Mouse (Mus musculus) spleen, adult 2 months (tissue): ENCODE results near the gene Gga1.

Experiments used
- CTCF ChIP-seq: fragments of 200-500 bp; IDR thresholded peaks from 2 replicates; pipeline ENCODE4 v1.5.1; 2011; ENCODE audit warnings: mild to moderate bottlenecking, inconsistent platforms; ENCODE audit not compliant: insufficient read depth, insufficient read length, insufficient replicate concordance; ENCODE audit errors: extremely low read depth
- POLR2A ChIP-seq: fragments of 200-500 bp; IDR thresholded peaks from 2 replicates; pipeline ENCODE4 v1.6.1; 2011; ENCODE audit warnings: low read depth, low read length, inconsistent platforms

DNA sequence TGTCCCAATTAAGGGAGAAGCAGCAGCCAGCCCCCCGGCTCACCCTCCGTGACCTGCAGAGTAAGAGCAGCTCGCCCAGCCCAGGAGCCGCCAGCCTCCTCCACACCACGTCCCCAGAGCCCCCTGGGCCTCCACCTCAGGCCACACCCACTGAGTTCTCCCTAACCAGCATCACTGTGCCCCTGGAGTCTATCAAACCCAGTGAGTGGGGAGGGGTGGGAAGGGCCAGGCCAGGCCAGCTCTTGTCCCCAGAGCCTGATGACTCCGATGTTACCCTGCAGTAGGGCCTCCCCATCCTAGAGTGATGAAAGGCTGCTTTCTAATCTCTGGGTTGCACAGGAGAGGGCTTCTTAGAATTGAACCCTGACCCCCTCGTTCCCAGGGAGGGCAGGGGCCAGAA, 15.4 kb downstream of the Gga1 start:
- TF ChIP-seq CTCF (no peak), POLR2A (no peak)
